Mouse (Mus musculus) intestine, embryonic 15.5 days (tissue): Measurements from ENCODE around the gene Sesn2. TPM values are rescaled to one million over a fixed set of nuclear protein-coding genes. Genes with fewer than 3 reads are reported as not detected.

Source experiments
- ATAC-seq: fragments of 200-750 bp; cut with Nextera tagmentation; 2 replicates; pipeline ENCODE4 v1.8.0; 2017; ENCODE audit warnings: moderate TSS enrichment, moderate library complexity
- H3K27ac ChIP-seq: fragments of 300-500 bp; sonication (generic); 2 replicates; pipeline ENCODE4 v1.5.1; 2015; ENCODE audit warnings: mild to moderate bottlenecking, inconsistent platforms
- H3K27me3 ChIP-seq: fragments of 300-500 bp; sonication (generic); replicated peaks from 2 replicates; pipeline ENCODE4 v1.6.1; 2015; ENCODE audit warnings: inconsistent platforms
- H3K36me3 ChIP-seq: fragments of 300-500 bp; sonication (generic); 2 replicates; pipeline ENCODE4 v1.6.1; 2015; ENCODE audit warnings: inconsistent platforms
- H3K4me1 ChIP-seq: fragments of 300-500 bp; sonication (generic); replicated peaks from 2 replicates; pipeline ENCODE4 v1.6.1; 2015; ENCODE audit warnings: inconsistent platforms
- H3K4me2 ChIP-seq: fragments of 300-500 bp; sonication (generic); replicated peaks from 2 replicates; pipeline ENCODE4 v1.6.1; 2015; ENCODE audit warnings: mild to moderate bottlenecking, inconsistent platforms
- H3K4me3 ChIP-seq: fragments of 300-500 bp; sonication (generic); replicated peaks from 2 replicates; pipeline ENCODE4 v1.5.1; 2015; ENCODE audit warnings: inconsistent platforms
- H3K9ac ChIP-seq: fragments of 300-500 bp; sonication (generic); 2 replicates; pipeline ENCODE4 v1.6.1; 2015; ENCODE audit warnings: inconsistent platforms
- H3K9me3 ChIP-seq: fragments of 300-500 bp; sonication (generic); 2 replicates; pipeline ENCODE4 v1.6.1; 2016; ENCODE audit warnings: inconsistent platforms
- WGBS: fragments of 180-500 bp; shearing (Covaris S2); methylation state at CpG from one replicate; pipeline ENCODE4 v1.1.7; 2015; 5-methylcytosine and 5-hydroxymethylcytosine counted together
- polyA plus RNA-seq: library from polyadenylated mRNA; unstranded; fragments of >200 nt; fragmentation: Nextera tagmentation; extraction: Ambion mirVana; gene quantifications from 2 replicates; pipeline ENCODE4 v1.2.1, GENCODE M21; 2015

Sesn2 gene
- polyA plus RNA-seq, 1 experiment from 2014 or later, result 10.8 TPM

DNA sequence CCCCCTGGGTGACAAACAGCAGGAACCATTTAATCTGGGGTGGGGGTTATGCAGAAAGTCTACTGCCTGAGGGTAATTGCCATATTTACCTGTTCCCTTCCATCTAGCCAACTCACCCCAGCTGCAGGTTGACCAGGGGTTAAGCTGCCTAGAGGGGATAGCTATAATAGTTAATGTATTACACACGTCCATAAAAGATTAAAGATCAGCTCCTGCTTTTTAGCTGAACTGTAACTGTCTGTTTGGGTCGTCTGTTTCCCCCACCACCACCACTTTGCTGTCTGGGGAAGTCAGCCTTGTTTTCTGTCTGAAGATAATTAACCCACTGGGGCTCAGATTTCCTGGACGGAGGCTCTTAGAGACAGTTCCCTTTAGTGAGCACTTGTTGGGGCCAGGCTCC lies 40.4 kb downstream of the Sesn2 start:
- Histone ChIP-seq H3K4me3 (no peak overlapping the region), H3K4me1 (no peaks in the 10 kb centered on the region; the same call in 1 of the 2 replicates), H3K4me2 (peak overlapping the region; percentile 25), H3K36me3 (no peaks in the 10 kb centered on the region), H3K9ac (no peak overlapping the region), H3K27me3 (no peaks in the 10 kb centered on the region), H3K9me3 (no peaks in the 10 kb centered on the region), H3K27ac (peak overlapping the region; percentile 73)
- ATAC-seq, result peak; percentile 86
- WGBS, result 2% methylated on average over 3 of the region's 3 CpGs

DNA sequence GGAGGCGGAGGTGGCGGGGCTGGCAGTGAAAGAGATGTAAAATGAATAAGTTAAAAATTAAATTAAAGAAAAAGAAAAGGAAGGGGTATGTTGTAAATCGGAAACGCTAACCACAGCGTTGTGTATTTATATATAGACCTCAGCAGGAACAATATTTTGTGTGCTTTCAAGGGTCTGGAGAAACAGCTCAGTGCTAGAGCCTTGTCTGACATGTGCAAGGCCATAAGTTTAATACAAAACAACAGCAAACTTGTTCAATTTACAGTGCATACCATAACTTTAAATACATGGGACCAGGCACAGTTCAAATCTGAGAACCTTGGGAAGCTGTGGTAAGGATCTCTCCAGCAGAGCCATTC lies 46.1 kb downstream of the Sesn2 start:
- Histone ChIP-seq H3K4me1 (peaks cover 10% of the 10 kb centered on the region), H3K4me3 (peak overlapping the region; percentile 60), H3K9me3 (no peaks in the 10 kb centered on the region), H3K36me3 (peaks cover 7% of the 10 kb centered on the region), H3K27ac (no peak overlapping the region), H3K27me3 (no peaks in the 10 kb centered on the region), H3K4me2 (peak overlapping the region; percentile 79), H3K9ac (no peak overlapping the region)
- 1% methylated on average over 5 of the region's 5 CpGs for WGBS
- ATAC-seq, result peak; percentile 15; the same call in 1 of the 2 replicates

- no peaks in the 10 kb centered on the region for H3K27me3 ChIP-seq
Measured at GRCm38 (mm10) chr4:132463430-132464254, 46.7 kb downstream of the Sesn2 start, which contains the start of gene Med18. Gene Med18, minus strand, starts transcription at chr4:132463921.

DNA sequence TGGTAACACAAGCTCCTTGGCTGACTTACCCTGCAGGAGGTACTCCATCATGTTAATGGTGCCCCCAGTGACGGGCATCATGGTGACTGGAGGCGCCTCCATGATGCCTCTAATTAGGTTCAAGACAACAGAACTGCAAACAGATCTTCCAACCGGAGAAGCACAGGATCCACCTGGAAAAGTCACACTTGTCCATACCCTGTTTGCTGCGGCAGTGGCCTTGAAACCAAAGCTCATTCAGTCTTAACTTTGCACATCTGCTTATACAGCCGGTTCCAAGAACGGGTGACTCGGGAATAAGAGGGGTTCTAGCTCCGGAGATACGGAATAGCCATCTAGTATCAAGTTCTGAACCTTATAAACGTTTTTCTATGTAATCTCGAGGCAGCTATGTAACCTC lies 47.5 kb downstream of the Sesn2 start:
- Histone ChIP-seq H3K4me1 (peaks cover 10% of the 10 kb centered on the region), H3K27ac (no peak overlapping the region), H3K27me3 (no peaks in the 10 kb centered on the region), H3K36me3 (peaks cover 14% of the 10 kb centered on the region), H3K4me2 (peak overlapping the region; percentile 79), H3K9me3 (no peaks in the 10 kb centered on the region), H3K9ac (peak overlapping the region; percentile 67), H3K4me3 (peak overlapping the region; percentile 60)
- WGBS, result 8% methylated on average over 11 of the region's 11 CpGs
- ATAC-seq, result no peak

More at GRCm38 (mm10) chr4:132463430-132464254, 46.7 kb downstream of the Sesn2 start, which contains the start of gene Med18:
- H3K9ac ChIP-seq, result peak within 1 kb of the TSS; percentile 67
- H3K4me2 ChIP-seq, result peak within 1 kb of the TSS; percentile 79
- peak within 1 kb of the TSS; percentile 24; the same call in 1 of the 2 replicates for H3K27ac ChIP-seq
- peak; percentile 92 for ATAC-seq
- H3K36me3 ChIP-seq, result peaks cover 9% of the 10 kb centered on the region
- H3K4me1 ChIP-seq, result peaks cover 10% of the 10 kb centered on the region
- H3K9me3 ChIP-seq, result no peaks in the 10 kb centered on the region
- WGBS, result under 1% methylated on average over 44 of the region's 44 CpGs
- H3K4me3 ChIP-seq, result peak within 1 kb of the TSS; percentile 60

DNA sequence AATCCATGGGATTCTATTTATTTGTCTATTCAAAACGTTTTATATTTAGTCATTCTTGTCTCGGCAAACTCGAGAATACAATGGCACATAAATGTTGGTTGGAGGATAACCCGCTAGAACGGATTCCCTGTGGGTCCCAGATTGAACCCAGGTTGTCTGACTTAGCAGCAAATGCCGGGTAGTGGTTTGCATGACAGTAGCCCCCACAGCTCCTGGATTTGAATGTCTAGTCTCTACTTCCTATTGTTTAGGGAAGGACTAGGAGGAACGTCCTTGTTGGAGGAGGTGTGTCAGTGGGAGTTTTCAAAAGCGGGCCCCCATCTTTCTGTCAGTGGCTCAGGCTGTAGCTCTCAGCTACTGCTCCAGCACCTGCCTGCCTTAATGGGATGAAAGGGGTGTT lies 50.1 kb downstream of the Sesn2 start:
- Histone ChIP-seq H3K9ac (no peak overlapping the region), H3K4me3 (no peak overlapping the region), H3K9me3 (no peaks in the 10 kb centered on the region), H3K4me2 (no peak overlapping the region), H3K36me3 (peaks cover 21% of the 10 kb centered on the region), H3K27ac (no peak overlapping the region), H3K4me1 (peaks cover 10% of the 10 kb centered on the region), H3K27me3 (no peaks in the 10 kb centered on the region)
- WGBS, result 88% methylated on average over 8 of the region's 8 CpGs
- no peak for ATAC-seq

GRCm38 (mm10) chr4:132455561-132455960 lies 54.7 kb downstream of the Sesn2 start:
- H3K27ac ChIP-seq, result no peak overlapping the region
- H3K36me3 ChIP-seq, result peaks cover 21% of the 10 kb centered on the region
- H3K9ac ChIP-seq, result no peak overlapping the region
- no peaks in the 10 kb centered on the region for H3K27me3 ChIP-seq
- WGBS, result 82% methylated on average over 6 of the region's 6 CpGs
- no peaks in the 10 kb centered on the region for H3K4me1 ChIP-seq
- no peak overlapping the region for H3K4me2 ChIP-seq
- H3K4me3 ChIP-seq, result no peak overlapping the region
- no peaks in the 10 kb centered on the region for H3K9me3 ChIP-seq
- peak; percentile 45; the same call in 1 of the 2 replicates for ATAC-seq

DNA sequence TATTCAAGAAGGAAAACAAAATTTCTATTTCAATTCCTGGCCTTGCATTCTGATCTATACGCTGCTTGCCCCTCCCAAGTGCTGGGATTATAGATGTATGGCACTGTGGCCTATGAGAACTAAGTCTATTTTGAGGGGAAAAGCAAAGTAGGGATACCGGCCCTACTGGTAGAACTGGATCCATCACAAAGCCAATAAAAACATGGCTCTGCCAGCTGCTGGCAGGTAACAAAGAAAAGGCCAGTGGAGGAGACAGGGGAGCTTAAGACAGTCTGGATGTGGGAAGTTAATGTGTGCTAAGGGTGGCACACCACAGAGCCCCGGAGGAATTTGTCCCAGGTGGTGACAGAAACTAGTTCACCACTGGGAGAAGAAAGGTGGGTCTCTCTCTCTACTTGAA lies 55.2 kb downstream of the Sesn2 start:
- H3K36me3 ChIP-seq, result peaks cover 21% of the 10 kb centered on the region
- H3K27me3 ChIP-seq, result no peaks in the 10 kb centered on the region
- H3K9me3 ChIP-seq, result no peaks in the 10 kb centered on the region
- 64% methylated on average over 3 of the region's 3 CpGs for WGBS
- no peak overlapping the region for H3K4me2 ChIP-seq
- ATAC-seq, result peak; percentile 85
- no peak overlapping the region for H3K9ac ChIP-seq
- H3K4me3 ChIP-seq, result no peak overlapping the region
- no peak overlapping the region for H3K27ac ChIP-seq
- H3K4me1 ChIP-seq, result no peaks in the 10 kb centered on the region

DNA sequence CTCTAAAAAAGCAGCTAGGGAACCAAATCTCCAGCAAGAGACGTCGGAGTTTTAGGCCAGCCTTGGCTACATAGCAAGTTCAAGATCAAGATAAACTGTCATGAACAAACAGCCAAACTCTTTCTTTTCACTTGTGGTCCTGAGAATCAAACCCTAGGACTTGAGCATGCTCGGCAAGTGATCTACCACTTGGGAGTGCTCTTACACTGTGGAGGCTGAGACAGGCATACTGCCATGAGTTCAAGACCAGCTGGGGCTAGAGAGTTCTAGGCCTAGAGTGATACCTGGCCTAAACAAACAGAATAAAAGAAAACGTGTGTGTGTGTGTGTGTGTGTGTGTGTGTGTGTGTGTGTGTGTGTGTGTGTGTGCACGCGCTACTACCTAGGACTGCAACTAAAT lies 56.1 kb downstream of the Sesn2 start:
- no peak overlapping the region for H3K4me2 ChIP-seq
- H3K9me3 ChIP-seq, result no peaks in the 10 kb centered on the region
- WGBS, result 82% methylated on average over 6 of the region's 6 CpGs
- H3K27ac ChIP-seq, result no peak overlapping the region
- no peak for ATAC-seq
- no peak overlapping the region for H3K4me3 ChIP-seq
- H3K4me1 ChIP-seq, result no peaks in the 10 kb centered on the region
- no peaks in the 10 kb centered on the region for H3K27me3 ChIP-seq
- no peak overlapping the region for H3K9ac ChIP-seq
- peaks cover 14% of the 10 kb centered on the region for H3K36me3 ChIP-seq

DNA sequence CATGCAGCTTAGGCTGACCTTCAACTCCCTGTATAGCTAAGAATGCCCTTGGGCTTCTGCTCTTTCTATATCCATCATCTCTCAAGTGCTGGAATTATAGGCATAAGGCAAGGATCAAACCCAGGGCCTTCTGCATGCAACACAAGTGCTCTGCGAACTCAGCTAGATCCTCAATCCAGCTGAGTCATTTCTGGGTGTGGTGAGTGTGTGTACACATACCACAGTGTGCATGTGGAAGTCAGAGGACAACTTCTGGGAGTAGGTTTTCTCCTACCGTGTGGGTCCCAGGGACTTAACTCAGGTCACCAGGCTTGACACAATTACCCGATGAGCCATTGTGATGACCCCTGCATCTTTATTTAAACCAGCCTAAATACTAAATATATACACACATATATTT lies 60.5 kb downstream of the Sesn2 start:
- H3K27me3 ChIP-seq, result no peaks in the 10 kb centered on the region
- no peak overlapping the region for H3K4me2 ChIP-seq
- no peak overlapping the region for H3K9ac ChIP-seq
- no peak for ATAC-seq
- no peak overlapping the region for H3K4me3 ChIP-seq
- no peaks in the 10 kb centered on the region for H3K9me3 ChIP-seq
- no peaks in the 10 kb centered on the region for H3K36me3 ChIP-seq
- WGBS, result 74% methylated on average over 3 of the region's 3 CpGs
- H3K27ac ChIP-seq, result no peak overlapping the region
- H3K4me1 ChIP-seq, result no peaks in the 10 kb centered on the region

- no peak overlapping the region for H3K4me3 ChIP-seq
- H3K9me3 ChIP-seq, result no peaks in the 10 kb centered on the region
- H3K36me3 ChIP-seq, result no peaks in the 10 kb centered on the region
- no peaks in the 10 kb centered on the region for H3K27me3 ChIP-seq
- no peak overlapping the region for H3K9ac ChIP-seq
- no peaks in the 10 kb centered on the region for H3K4me1 ChIP-seq
- ATAC-seq, result no peak
- no peak overlapping the region for H3K27ac ChIP-seq
- 81% methylated on average over 12 of the region's 12 CpGs for WGBS
- H3K4me2 ChIP-seq, result no peak overlapping the region
Measured at GRCm38 (mm10) chr4:132446105-132446504, 64.2 kb downstream of the Sesn2 start.

GRCm38 (mm10) chr4:132444516-132444915 lies 65.8 kb downstream of the Sesn2 start:
- ATAC-seq, result no peak
- Histone ChIP-seq H3K27me3 (no peaks in the 10 kb centered on the region), H3K4me3 (no peak overlapping the region), H3K4me1 (no peaks in the 10 kb centered on the region), H3K9me3 (no peaks in the 10 kb centered on the region), H3K4me2 (no peak overlapping the region), H3K27ac (no peak overlapping the region), H3K9ac (no peak overlapping the region), H3K36me3 (no peaks in the 10 kb centered on the region)
- 82% methylated on average over 8 of the region's 8 CpGs for WGBS
